ENCODE assay signal across 11 mouse cellular contexts in the genomic region with DNA sequence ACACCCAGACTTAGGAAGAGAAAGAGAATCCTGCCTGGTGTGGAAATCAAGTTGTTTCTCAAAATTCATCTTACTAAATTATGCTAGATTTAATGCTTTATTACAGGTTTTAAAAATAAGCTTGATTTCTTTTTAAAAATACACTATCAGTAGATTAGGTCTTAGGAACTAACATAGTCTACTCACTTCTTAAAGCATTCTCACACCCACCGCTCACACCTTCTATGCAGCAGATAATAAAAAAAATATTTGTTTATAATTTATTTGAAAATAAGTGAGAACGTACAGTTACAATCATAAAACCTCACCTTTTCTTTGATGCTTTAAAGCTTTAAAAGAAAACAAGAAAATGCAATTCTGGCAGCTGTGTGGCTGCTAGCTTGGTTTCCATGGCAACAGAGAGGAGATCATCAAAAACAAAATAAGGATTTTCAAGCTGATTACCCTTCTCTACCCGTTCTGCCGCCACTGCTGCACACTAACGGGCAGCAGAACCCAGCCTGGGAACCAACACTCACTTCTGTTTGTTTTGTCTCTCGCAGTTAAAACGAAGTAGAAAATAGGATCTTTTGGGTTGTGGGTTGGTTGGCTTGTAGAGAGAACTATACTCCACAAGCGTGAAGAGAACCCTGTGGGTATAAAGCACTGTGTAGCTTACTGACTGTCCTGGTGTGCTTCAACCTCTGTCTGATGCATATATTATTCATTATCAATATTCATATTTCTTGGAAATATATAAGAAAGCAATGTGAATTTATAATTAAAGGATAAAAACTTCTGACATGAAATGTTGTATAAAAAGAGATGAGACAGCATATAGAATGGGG. TPM values are rescaled to one million over a fixed set of nuclear protein-coding genes. Genes with fewer than 3 reads are reported as not detected.
DNase-seq lines count a peak whose midpoint lies in the region; ATAC-seq lines count a peak whose summit lies in the region.
"Had no signal": no experiment of that assay in that cellular context is flagged by ENCODE, and none has a peak within 500 bp of the region (broad histone marks: within the 10 kb centered on the region; RNA-seq: fewer than 3 reads in every experiment).

No protein-coding gene starts in this region.

- 64% methylated on average over 8 of the region's 8 CpGs for WGBS in liver, embryonic 11.5 days

- DNase-seq in lung, postnatal 25 days (ENCODE audit: low spot score), result peak; percentile 19
- DNase-seq in lung, adult 18-20 months, result no peak
- DNase-seq in embryo, embryonic 9.5 days (ENCODE audit: extremely low spot score), result peak; percentile 12
- peak; percentile 59 for DNase-seq in induced T-regulatory cell, adult 2 months (ENCODE audit: low read depth)
- DNase-seq in right cerebral cortex, postnatal 10 days (ENCODE audit: low spot score in 2 of 2), result peak; percentile 43 to 69
- DNase-seq in urinary bladder, adult 18-20 months (ENCODE audit: low spot score in 2 of 2), result no peak
- no peak for DNase-seq in liver, embryonic 11.5 days (ENCODE audit: low spot score)
- DNase-seq in heart, postnatal 10 days, result no peak

- no peak overlapping the region for H3K4me2 ChIP-seq in liver, embryonic 11.5 days
- H3K4me2 ChIP-seq: heart, embryonic 13.5 days had no signal

- no peaks in the 10 kb centered on the region for H3K27me3 ChIP-seq in liver, embryonic 11.5 days (replicated peaks; ENCODE audit: control insufficient read depth, insufficient read depth, low read length)
- H3K27me3 ChIP-seq: heart, embryonic 13.5 days had no signal

- no peaks in the 10 kb centered on the region for H3K4me1 ChIP-seq in liver, embryonic 11.5 days (replicated peaks; ENCODE audit: control insufficient read depth, insufficient read depth, low read length)

- H3K27ac ChIP-seq in liver, embryonic 11.5 days (ENCODE audit: low read depth, low read length), result no peak overlapping the region
- H3K27ac ChIP-seq: heart, embryonic 13.5 days had no signal

- no peak for ATAC-seq in liver, embryonic 11.5 days (replicated peaks; ENCODE audit: low FRiP score)
- ATAC-seq: lung, postnatal 0 days had no signal

- intact Hi-C loops in heart, postnatal 10 days (cut with DNase I), result no loop called here

- H3K9ac ChIP-seq in liver, embryonic 11.5 days (ENCODE audit: low read depth, low read length), result no peak overlapping the region
- H3K9ac ChIP-seq: heart, embryonic 13.5 days had no signal

- no peaks in the 10 kb centered on the region for H3K9me3 ChIP-seq in liver, embryonic 11.5 days (ENCODE audit: control insufficient read depth, low read length)
- H3K9me3 ChIP-seq: G1E; heart, embryonic 13.5 days had no signal

- no peak overlapping the region for H3K4me3 ChIP-seq in liver, embryonic 11.5 days (ENCODE audit: low read depth, low read length)
- H3K4me3 ChIP-seq: heart, embryonic 13.5 days had no signal

- H3K36me3 ChIP-seq in liver, embryonic 11.5 days (ENCODE audit: control insufficient read depth, insufficient read depth, low read length), result no peaks in the 10 kb centered on the region
- H3K36me3 ChIP-seq: G1E; heart, embryonic 13.5 days had no signal

RNA-seq across cellular contexts. Expression of a gene that starts 21.1 kb away (rescaled TPM):
- 2.5 and 2.8 TPM in 2 replicates for polyA plus RNA-seq in liver, embryonic 11.5 days (2014; fragmentation: Nextera tagmentation; extraction: Ambion mirVana)
- 1 to 10 TPM; 4.8 to 6.8 TPM for total RNA-seq in heart, postnatal 10 days (2021)
- polyA plus RNA-seq: G1E had no signal

Comparison
In these comparisons a context has a peak if more than half of its experiments do, and no peak if none do; other contexts are left out.
1. DNase-seq: peak in lung, postnatal 25 days (single experiment), embryo, embryonic 9.5 days (single experiment), induced T-regulatory cell, adult 2 months (single experiment) and right cerebral cortex, postnatal 10 days (2 of 2); none in lung, adult 18-20 months (0 of 2), urinary bladder, adult 18-20 months (0 of 2), liver, embryonic 11.5 days (single experiment) and heart, postnatal 10 days (0 of 2).